Mouse (Mus musculus) inflammation-experienced regulatory T-cells (primary cell): ENCODE data around the gene Gm21992. TPM values are rescaled to one million over a fixed set of nuclear protein-coding genes. Genes with fewer than 3 reads are reported as not detected.

Source experiments
- polyA plus RNA-seq, 2 experiments: library from polyadenylated mRNA; unstranded; fragments of 100-300 nt; shearing (Covaris generic); gene quantifications; one replicate each; pipeline ENCODE4 v1.2.1; 2017

Gm21992 gene
- polyA plus RNA-seq = 10 to 100 TPM; 24.9 to 30.4 TPM

DNA sequence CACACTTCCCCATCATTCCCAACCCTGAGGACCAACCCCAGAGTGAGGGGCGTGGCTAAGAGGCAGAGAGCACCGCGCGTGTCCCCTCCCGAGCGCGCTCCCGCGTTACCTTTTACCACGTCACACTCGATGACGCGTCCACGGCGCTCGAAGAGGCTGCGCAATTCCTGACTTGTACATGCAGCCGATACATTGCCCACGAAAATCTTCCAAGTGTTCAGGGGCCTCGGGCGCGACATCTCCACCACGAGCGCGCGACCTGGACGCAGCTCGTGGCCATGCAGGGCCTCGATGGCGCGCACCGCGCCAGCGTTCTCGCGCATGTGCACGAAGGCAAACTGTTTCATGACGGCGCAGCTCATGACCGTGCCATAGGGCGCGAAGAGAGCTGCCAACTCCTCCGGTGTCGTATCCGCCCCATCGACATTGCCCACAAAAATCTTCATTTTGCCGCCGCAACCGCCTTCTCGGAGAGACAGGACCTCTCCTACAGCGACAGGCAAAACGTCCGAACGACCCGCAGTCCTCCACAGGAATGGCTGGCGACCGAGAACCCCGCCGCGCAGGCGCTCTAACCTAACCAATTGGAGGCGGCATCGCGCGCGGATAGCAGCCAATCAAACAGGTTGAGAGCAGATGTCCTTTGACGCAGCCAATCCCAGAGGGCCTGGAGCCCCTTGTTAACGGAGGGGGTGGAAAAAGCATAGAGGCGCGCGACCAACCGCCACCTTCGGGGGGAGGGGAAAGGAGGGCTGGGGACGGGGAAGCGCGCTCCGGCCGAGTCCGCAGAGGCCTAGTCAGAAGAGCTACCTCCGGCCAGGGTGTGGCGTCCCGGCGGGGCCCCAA lies at the start of gene Gm21992, which contains the start of gene Rbm14:
Gene Gm21992 (minus strand): TSS at position 550 of the 846 bp plus-strand sequence.
Gene Rbm14 (minus strand): TSS at position 572 of the 846 bp plus-strand sequence.

DNA sequence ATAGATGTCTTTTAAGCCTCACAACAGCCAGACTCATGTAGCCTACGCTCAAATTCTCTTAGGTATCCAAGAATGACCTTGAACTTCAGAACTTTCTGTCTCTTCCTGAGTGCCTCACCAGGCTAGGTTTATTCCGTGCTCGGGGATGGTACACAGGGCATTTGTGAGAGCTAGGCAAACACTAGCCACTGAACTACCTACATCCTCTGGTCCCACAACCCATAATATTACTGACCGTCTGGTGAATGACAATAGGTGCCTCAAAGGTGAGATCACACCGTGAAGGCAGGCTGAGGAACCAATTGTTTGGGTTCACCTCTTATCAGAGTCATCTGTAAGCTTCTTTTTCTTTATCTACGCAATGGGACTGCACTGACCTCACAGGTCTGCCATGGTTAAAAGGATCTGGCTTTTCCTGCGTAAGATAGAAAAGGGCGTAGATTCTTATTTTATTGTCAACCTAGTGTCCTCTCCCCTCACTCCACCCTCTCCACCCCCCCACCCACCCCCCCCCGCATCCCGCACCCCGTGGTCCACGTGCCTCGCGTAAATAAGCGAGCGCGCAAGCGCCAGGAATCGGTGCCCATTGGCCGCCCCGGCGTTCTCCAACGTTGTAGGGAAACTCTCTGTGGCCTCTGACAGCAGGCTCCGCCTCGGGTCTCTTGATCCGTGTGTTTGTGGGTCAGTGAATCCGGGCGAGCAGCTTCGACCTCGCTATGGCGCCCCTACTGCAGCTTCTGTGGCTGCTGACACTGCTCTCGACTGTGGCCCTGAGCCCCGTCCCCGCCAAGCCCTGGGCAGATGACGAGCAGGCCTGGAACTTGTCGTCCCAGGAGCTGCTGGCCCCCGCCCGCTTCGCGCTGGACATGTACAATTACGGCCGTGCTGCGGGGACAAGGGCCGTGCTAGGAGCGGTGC lies 43.4 kb upstream of the Gm21992 start, which contains the start of gene Ctsf:
Gene Ctsf (plus strand): TSS at position 579 of the 918 bp plus-strand sequence.

DNA sequence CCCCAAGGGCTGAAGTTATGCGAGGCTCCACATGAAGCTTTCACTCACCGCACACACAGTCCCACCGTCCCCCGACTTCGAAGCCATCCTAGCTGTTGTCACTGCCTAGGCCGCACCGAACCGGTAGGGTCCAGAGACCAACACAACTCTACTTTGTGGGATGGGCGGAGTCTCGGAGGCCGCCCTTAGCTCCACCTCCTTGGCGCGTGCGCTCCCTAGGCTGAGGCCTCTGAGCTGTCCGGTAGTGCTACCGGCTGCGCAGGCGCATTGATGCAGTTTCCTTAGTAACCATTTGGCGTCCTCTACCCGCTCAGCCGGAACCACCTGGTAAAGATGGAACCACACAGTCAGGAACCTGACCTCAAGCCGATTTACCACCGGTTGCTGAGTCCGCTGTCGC lies 27.7 kb upstream of the Gm21992 start, which contains the start of the genes Ccs and Ccdc87:
Gene Ccs (minus strand): TSS at position 184 of the 400 bp plus-strand sequence.
Gene Ccdc87 (plus strand): TSS at position 218 of the 400 bp plus-strand sequence.

DNA sequence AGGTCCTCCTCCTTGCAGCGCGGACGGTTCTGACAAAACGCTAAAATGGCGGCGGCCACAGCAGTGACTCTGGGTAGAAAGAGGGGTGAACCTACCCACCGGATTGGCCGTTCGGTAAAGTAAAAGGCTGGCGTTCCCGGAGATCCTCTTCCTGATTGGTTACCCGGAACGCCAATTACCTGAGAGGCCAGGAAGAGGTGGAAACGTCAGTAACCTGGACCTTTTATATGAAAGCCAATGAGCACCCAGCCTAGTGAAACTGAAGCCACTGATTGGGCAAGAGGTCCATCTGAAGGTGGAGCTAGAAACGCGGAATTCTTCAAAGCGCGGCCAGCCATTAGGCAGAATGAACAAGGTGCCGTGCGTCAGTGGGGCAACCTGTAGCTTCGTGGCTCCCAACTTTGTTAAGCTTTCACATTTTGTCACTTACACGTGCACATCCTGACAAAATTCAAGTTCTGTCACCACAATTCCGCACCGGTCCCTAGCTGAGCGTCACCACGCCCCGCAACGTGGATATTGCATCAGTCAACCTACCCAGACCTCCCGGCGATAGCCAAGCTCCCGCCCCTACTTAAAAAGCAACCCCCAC lies 17.5 kb downstream of the Gm21992 start, which contains the start of gene Rbm4:
Gene Rbm4 (minus strand): TSS at position 71 of the 592 bp plus-strand sequence.

DNA sequence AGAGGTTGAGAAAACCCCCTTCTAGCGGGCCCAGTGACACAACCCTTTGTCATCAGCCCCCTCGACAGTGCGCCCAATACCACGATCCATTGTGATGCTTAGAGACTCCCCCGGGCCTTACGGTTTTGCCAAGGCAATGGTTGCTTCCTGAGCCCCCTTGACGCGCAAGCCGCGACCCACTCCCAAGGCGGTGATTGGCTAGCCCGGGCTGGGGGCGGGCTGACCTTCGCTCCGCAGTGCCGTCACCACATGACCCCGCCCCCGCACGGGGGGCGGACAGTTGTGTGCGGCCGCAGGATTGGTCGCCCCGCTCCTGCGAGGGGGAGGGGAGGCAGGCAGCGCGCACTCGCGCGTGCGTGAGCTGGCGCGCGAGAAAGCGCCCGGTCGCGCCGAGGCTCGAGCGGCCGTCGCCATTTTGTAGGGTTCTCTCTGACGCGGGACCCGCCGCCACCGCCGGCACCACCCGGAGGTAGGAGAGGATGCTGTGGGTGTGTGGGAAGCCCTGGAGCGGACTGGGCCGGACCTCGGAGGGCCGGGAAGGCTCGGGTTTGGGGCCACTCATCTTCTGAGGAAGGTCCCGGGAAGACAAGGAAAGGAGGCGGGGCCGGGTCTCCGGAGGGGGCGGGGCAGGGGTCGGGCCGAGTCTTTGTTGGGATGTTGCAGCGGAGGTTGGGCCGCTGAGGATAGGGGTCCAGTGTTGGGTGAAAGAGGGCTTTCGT lies 55.1 kb downstream of the Gm21992 start, which contains the start of gene Rbm4b:
Gene Rbm4b (plus strand): TSS at position 305 of the 719 bp plus-strand sequence.

DNA sequence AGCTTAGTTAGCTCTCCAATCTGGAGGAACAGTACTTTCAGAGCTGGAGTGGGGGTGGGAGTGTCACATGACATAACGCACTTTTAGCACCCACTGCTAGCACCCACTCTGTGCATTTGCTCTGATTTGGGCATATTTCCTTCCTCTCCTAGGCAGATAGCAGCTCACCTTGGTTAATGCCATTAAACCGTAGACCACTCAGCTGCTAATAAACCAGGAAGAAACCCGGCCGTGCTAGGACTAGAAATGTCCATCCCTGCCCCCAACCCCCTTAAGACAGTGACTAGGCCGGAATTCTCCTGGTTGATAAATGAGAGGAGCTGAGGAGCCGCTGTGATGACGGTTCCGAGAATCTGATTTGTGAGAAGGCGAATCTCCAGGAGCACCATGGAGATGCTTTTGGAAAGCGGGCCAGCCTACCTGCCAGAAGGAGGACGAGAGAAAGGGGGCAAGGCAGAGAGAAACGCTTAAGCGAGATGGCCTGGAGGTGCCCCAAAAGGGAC lies 100.3 kb downstream of the Gm21992 start, which contains the start of gene Sptbn2:
Gene Sptbn2 (plus strand): TSS at position 70 of the 503 bp plus-strand sequence.

DNA sequence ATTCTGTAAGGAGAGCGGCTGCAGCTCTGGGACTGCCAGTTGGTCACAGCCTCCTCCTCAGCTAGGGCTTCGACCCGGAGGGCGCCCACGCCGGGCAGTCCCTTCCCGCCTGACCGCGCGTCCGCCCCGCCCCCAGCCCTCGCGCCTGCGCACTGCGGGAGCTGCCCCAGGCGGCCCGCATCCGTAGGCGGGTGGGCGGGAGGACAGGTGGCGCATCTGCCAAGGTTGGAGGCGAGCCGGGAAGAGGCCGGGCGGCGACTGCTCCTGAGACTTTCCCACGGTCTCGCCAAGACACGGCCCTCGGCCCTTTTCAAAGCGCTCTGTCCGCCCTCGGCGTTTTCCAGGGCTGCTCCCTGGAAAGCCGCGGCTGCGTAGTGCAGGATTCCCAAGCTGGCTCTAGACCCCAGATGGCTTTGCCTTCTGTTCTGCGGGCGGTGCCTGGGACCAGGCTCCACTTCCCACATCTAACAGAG lies 113.2 kb downstream of the Gm21992 start, which contains the start of gene Gm960:
Gene Gm960 (minus strand): TSS at position 464 of the 473 bp plus-strand sequence.

Other genes starting within 250 kb of the Gm21992 start
- 1 to 10 TPM in 1 of 2 experiments, under 1 TPM in 1; 0.60 to 1.4 TPM for gene Lrfn4, start 195.9 kb downstream of the Gm21992 start, polyA plus RNA-seq
- 10 to 100 TPM; 65.2 to 76.6 TPM for gene Rce1, start 186.0 kb downstream of the Gm21992 start, polyA plus RNA-seq
- gene Gm960, start 112.9 kb downstream of the Gm21992 start, polyA plus RNA-seq = 1 to 10 TPM; 1.8 to 4.5 TPM
- under 1 TPM; 0.40 to 0.84 TPM for gene Sptbn2, start 100.4 kb downstream of the Gm21992 start, polyA plus RNA-seq
- gene Rbm4b, start 55.1 kb downstream of the Gm21992 start, polyA plus RNA-seq = 10 to 100 TPM; 40.8 to 47.0 TPM
- gene Rbm4, start 17.7 kb downstream of the Gm21992 start, polyA plus RNA-seq = 10 to 100 TPM; 49.9 to 54.0 TPM
- gene Rbm14, start within 50 bp of the Gm21992 start, polyA plus RNA-seq = 10 to 100 TPM; 61.5 to 84.0 TPM
- 100 to 1,000 TPM in 1 of 2 experiments, 10 to 100 TPM in 1; 72.7 to 120 TPM for gene Ccs, start 27.7 kb upstream of the Gm21992 start, polyA plus RNA-seq
- gene Ccdc87, start 27.8 kb upstream of the Gm21992 start, polyA plus RNA-seq = under 1 TPM in 1 of 2 experiments, not detected in 1; 0.55 TPM
- 1 to 10 TPM; 4.1 to 6.0 TPM for gene Ctsf, start 43.5 kb upstream of the Gm21992 start, polyA plus RNA-seq
- under 1 TPM in 1 of 2 experiments, not detected in 1; 0.11 TPM for gene Actn3, start 66.3 kb upstream of the Gm21992 start, polyA plus RNA-seq
- gene Zdhhc24, start 67.1 kb upstream of the Gm21992 start, polyA plus RNA-seq = 1 to 10 TPM; 5.0 to 9.9 TPM
- gene Bbs1, start 95.0 kb upstream of the Gm21992 start, polyA plus RNA-seq = 1 to 10 TPM in 1 of 2 experiments, under 1 TPM in 1; 0.71 to 3.0 TPM
- gene Dpp3, start 116.7 kb upstream of the Gm21992 start, polyA plus RNA-seq = 100 to 1,000 TPM in 1 of 2 experiments, 10 to 100 TPM in 1; 93.7 to 123 TPM
- 1 to 10 TPM in 1 of 2 experiments, under 1 TPM in 1; 0.70 to 1.9 TPM for gene Peli3, start 131.5 kb upstream of the Gm21992 start, polyA plus RNA-seq
- 10 to 100 TPM; 60.3 to 63.9 TPM for gene Mrpl11, start 150.5 kb upstream of the Gm21992 start, polyA plus RNA-seq
- gene Npas4, start 178.7 kb upstream of the Gm21992 start, polyA plus RNA-seq = 1 to 10 TPM; 1.3 to 1.7 TPM
- gene Slc29a2, start 212.2 kb upstream of the Gm21992 start, polyA plus RNA-seq = 1 to 10 TPM; 3.4 TPM
- 10 to 100 TPM; 13.6 to 15.6 TPM for gene B4gat1, start 227.2 kb upstream of the Gm21992 start, polyA plus RNA-seq
- 1 to 10 TPM; 2.4 to 8.5 TPM for gene AC124502.3, start 227.3 kb upstream of the Gm21992 start, polyA plus RNA-seq
- 100 to 1,000 TPM; 103 to 106 TPM for gene Brms1, start 229.7 kb upstream of the Gm21992 start, polyA plus RNA-seq
- under 1 TPM in 1 of 2 experiments, not detected in 1; 0.08 TPM for gene Rin1, start 238.9 kb upstream of the Gm21992 start, polyA plus RNA-seq